Mouse (Mus musculus) cerebellum, adult 11 months (tissue): ENCODE results near the gene Hes5.

ENCODE experiments used
- DNase-seq: peaks from one replicate; pipeline ENCODE4 v3.0.0; 2022

Gene Hes5

GRCm38 (mm10) chr4:154943323-154944039, 17.2 kb upstream of the Hes5 start:
- no peak for DNase-seq

- DNase-seq, result peak; percentile 75
Observed at GRCm38 (mm10) chr4:154944121-154944590, 16.6 kb upstream of the Hes5 start.

- DNase-seq, result no peak
Observed at GRCm38 (mm10) chr4:154946319-154946718, 14.4 kb upstream of the Hes5 start.

GRCm38 (mm10) chr4:154948066-154948939, 12.4 kb upstream of the Hes5 start:
- no peak for DNase-seq

GRCm38 (mm10) chr4:154948940-154949588, 11.7 kb upstream of the Hes5 start:
- DNase-seq, result no peak

GRCm38 (mm10) chr4:154949589-154949982, 11.1 kb upstream of the Hes5 start:
- no peak for DNase-seq

- no peak for DNase-seq
Observed at GRCm38 (mm10) chr4:154952461-154953241, 8.1 kb upstream of the Hes5 start.

GRCm38 (mm10) chr4:154956604-154957003, 4.1 kb upstream of the Hes5 start:
- no peak for DNase-seq

- no peak for DNase-seq
Observed at GRCm38 (mm10) chr4:154957289-154957993, 3.3 kb upstream of the Hes5 start.

GRCm38 (mm10) chr4:154958171-154958570, 2.6 kb upstream of the Hes5 start:
- DNase-seq, result peak; percentile 63

- DNase-seq, result no peak
Observed at GRCm38 (mm10) chr4:154958621-154959020, 2.1 kb upstream of the Hes5 start.

GRCm38 (mm10) chr4:154960021-154960689, 568 bp upstream of the Hes5 start:
- DNase-seq, result no peak

GRCm38 (mm10) chr4:154961226-154961738, 559 bp downstream of the Hes5 start:
- DNase-seq, result peak; percentile 60

- peak; percentile 46 for DNase-seq
Observed at GRCm38 (mm10) chr4:154961911-154962310, 1.2 kb downstream of the Hes5 start.

- DNase-seq, result no peak
Observed at GRCm38 (mm10) chr4:154962683-154963082, 2.0 kb downstream of the Hes5 start.

- peak; percentile 48 for DNase-seq
Observed at GRCm38 (mm10) chr4:154963190-154963836, 2.6 kb downstream of the Hes5 start.

- peak; percentile 91 for DNase-seq
Observed at GRCm38 (mm10) chr4:154963901-154964580, 3.3 kb downstream of the Hes5 start, which contains the start of gene Pank4. TSS of gene Pank4 (plus strand) at chr4:154964123.

GRCm38 (mm10) chr4:154964581-154965235, 4.0 kb downstream of the Hes5 start:
- DNase-seq, result no peak

GRCm38 (mm10) chr4:154965856-154966255, 5.1 kb downstream of the Hes5 start:
- no peak for DNase-seq
